Mouse (Mus musculus) midbrain, embryonic 12.5 days (tissue): Measurements from ENCODE around the gene Icam5. TPM values are rescaled to one million over a fixed set of nuclear protein-coding genes. Genes with fewer than 3 reads are reported as not detected.
"Not testable (repeated sequence)": the region's sequence is repeated elsewhere in the genome, so short reads cannot be mapped to it uniquely, and the experiment has no call there.

ENCODE experiments used
- ATAC-seq: fragments of 200-750 bp; cut with Nextera tagmentation; 2 replicates; pipeline ENCODE4 v1.8.0; 2017; ENCODE audit warnings: low read depth, moderate TSS enrichment, moderate library complexity; ENCODE audit not compliant: low FRiP score
- H3K27ac ChIP-seq: fragments of 300-500 bp; sonication (generic); replicated peaks from 2 replicates; pipeline ENCODE4 v1.5.1; 2016; ENCODE audit warnings: mild to moderate bottlenecking
- H3K27me3 ChIP-seq: fragments of 300-500 bp; sonication (generic); 2 replicates; pipeline ENCODE4 v1.6.1; 2016; ENCODE audit warnings: mild to moderate bottlenecking
- H3K36me3 ChIP-seq: fragments of 300-500 bp; sonication (generic); 2 replicates; pipeline ENCODE4 v1.6.1; 2016
- H3K4me1 ChIP-seq: fragments of 300-500 bp; sonication (generic); 2 replicates; pipeline ENCODE4 v1.6.1; 2016
- H3K4me2 ChIP-seq: fragments of 300-500 bp; sonication (generic); replicated peaks from 2 replicates; pipeline ENCODE4 v1.6.1; 2016; ENCODE audit warnings: mild to moderate bottlenecking, moderate library complexity
- H3K4me3 ChIP-seq: fragments of 300-500 bp; sonication (generic); 2 replicates; pipeline ENCODE4 v1.5.1; 2016; ENCODE audit warnings: mild to moderate bottlenecking
- H3K9ac ChIP-seq: fragments of 300-500 bp; sonication (generic); replicated peaks from 2 replicates; pipeline ENCODE4 v1.6.1; 2016; ENCODE audit warnings: mild to moderate bottlenecking, moderate library complexity
- H3K9me3 ChIP-seq: fragments of 300-500 bp; sonication (generic); 2 replicates; pipeline ENCODE4 v1.6.1; 2016; ENCODE audit warnings: mild to moderate bottlenecking
- WGBS: fragments of 180-500 bp; shearing (Covaris S2); methylation state at CpG from one replicate; pipeline ENCODE4 v1.1.7; 2016; 5-methylcytosine and 5-hydroxymethylcytosine counted together
- polyA plus RNA-seq: library from polyadenylated mRNA; unstranded; fragments of >200 nt; fragmentation: Nextera tagmentation; extraction: Ambion mirVana; gene quantifications from 2 replicates; pipeline ENCODE4 v1.2.1, GENCODE M21; 2016

Icam5 gene
- polyA plus RNA-seq, 1 experiment from 2014 or later: not detected

GRCm38 (mm10) chr9:21001651-21002200, 30.1 kb upstream of the Icam5 start:
- Histone ChIP-seq H3K27me3 (no peaks in the 10 kb centered on the region), H3K9me3 (no peaks in the 10 kb centered on the region), H3K4me1 (peaks cover 12% of the 10 kb centered on the region), H3K9ac (peak overlapping the region; percentile 86; the same call in 1 of the 2 replicates), H3K27ac (no peak overlapping the region), H3K36me3 (peaks cover 22% of the 10 kb centered on the region), H3K4me2 (no peak overlapping the region), H3K4me3 (no peak overlapping the region; the same call in 1 of the 2 replicates)
- no peak for ATAC-seq
- WGBS: 72% methylated on average over 6 of the region's 6 CpGs

- H3K9me3 ChIP-seq: no peaks in the 10 kb centered on the region
- H3K36me3 ChIP-seq: peaks cover 27% of the 10 kb centered on the region
- H3K27me3 ChIP-seq: no peaks in the 10 kb centered on the region
- peaks cover 12% of the 10 kb centered on the region for H3K4me1 ChIP-seq
- H3K4me2 ChIP-seq: peak overlapping the region; percentile 91
- WGBS: 9% methylated on average over 7 of the region's 7 CpGs
- H3K27ac ChIP-seq: peak overlapping the region; percentile 64
- H3K4me3 ChIP-seq: peak overlapping the region; percentile 84
- H3K9ac ChIP-seq: peak overlapping the region; percentile 86
- no peak; the same call in 1 of the 2 replicates for ATAC-seq
These were observed 29.6 kb upstream of the Icam5 start for GRCm38 (mm10) chr9:21002270-21002626.

- Histone ChIP-seq H3K4me3 (peak within 1 kb of the TSS; percentile 84), H3K4me2 (peak within 1 kb of the TSS; percentile 91), H3K4me1 (peaks cover 12% of the 10 kb centered on the region), H3K27me3 (no peaks in the 10 kb centered on the region), H3K27ac (peak within 1 kb of the TSS; percentile 64), H3K9ac (peak within 1 kb of the TSS; percentile 86), H3K36me3 (peaks cover 34% of the 10 kb centered on the region), H3K9me3 (no peaks in the 10 kb centered on the region)
- peak; percentile 88 for ATAC-seq
- under 1% methylated on average over 72 of the region's 72 CpGs for WGBS
These were observed 29.0 kb upstream of the Icam5 start, which contains the start of gene Mrpl4 for GRCm38 (mm10) chr9:21002627-21003551. Mrpl4 (plus strand) TSS chr9:21002738.

DNA sequence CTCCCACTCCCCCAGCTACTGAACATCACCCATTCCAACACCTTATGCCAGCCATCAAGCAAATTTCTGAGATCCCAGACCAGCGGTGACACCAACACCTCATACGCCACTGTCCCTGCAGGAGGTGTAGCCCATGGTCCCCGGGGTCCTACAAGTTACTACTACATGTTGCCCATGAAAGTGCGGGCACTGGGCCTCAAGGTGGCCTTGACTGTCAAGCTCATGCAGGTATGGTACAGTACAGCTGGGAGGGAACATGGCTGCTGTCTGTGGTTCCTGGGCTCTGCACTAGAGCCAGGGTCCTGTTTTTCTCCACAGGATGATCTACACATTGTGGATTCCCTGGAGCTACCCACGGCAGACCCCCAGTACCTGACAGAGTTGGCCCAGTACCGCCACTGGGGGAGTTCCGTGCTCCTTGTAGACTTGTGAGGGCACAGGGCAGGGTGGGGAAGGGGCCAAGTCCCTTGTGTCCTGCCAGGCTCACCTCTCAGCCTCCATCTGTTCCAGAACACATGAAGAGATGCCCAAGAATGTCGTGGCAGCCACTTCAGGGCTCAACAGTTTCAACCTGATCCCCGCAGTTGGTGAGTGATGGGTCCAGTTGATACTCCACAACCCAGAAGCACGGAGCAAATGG, 24.4 kb upstream of the Icam5 start:
- Histone ChIP-seq H3K9me3 (no peaks in the 10 kb centered on the region), H3K27me3 (peaks cover 8% of the 10 kb centered on the region; the same call in 1 of the 2 replicates), H3K4me3 (no peak overlapping the region), H3K4me2 (no peak overlapping the region), H3K36me3 (peaks cover 47% of the 10 kb centered on the region), H3K9ac (no peak overlapping the region), H3K27ac (no peak overlapping the region), H3K4me1 (peaks cover 10% of the 10 kb centered on the region)
- 94% methylated on average over 10 of the region's 10 CpGs for WGBS
- ATAC-seq: no peak

- no peak for ATAC-seq
- H3K4me1 ChIP-seq: peaks cover 10% of the 10 kb centered on the region
- peaks cover 13% of the 10 kb centered on the region for H3K27me3 ChIP-seq
- peaks cover 47% of the 10 kb centered on the region for H3K36me3 ChIP-seq
- 84% methylated on average over 7 of the region's 7 CpGs for WGBS
- no peak overlapping the region for H3K4me2 ChIP-seq
- no peak overlapping the region for H3K27ac ChIP-seq
- no peak overlapping the region for H3K9ac ChIP-seq
- no peaks in the 10 kb centered on the region for H3K9me3 ChIP-seq
- no peak overlapping the region for H3K4me3 ChIP-seq
These were observed 23.9 kb upstream of the Icam5 start for GRCm38 (mm10) chr9:21008007-21008406.

- Histone ChIP-seq H3K27ac (no peak overlapping the region), H3K4me1 (peaks cover 2% of the 10 kb centered on the region; the same call in 1 of the 2 replicates), H3K27me3 (peaks cover 33% of the 10 kb centered on the region), H3K36me3 (peaks cover 36% of the 10 kb centered on the region), H3K4me2 (no peak overlapping the region), H3K9me3 (no peaks in the 10 kb centered on the region), H3K4me3 (no peak overlapping the region), H3K9ac (no peak overlapping the region)
- 68% methylated on average over 2 of the region's 2 CpGs for WGBS
- ATAC-seq: no peak
These were observed 21.5 kb upstream of the Icam5 start for GRCm38 (mm10) chr9:21010362-21010761.

DNA sequence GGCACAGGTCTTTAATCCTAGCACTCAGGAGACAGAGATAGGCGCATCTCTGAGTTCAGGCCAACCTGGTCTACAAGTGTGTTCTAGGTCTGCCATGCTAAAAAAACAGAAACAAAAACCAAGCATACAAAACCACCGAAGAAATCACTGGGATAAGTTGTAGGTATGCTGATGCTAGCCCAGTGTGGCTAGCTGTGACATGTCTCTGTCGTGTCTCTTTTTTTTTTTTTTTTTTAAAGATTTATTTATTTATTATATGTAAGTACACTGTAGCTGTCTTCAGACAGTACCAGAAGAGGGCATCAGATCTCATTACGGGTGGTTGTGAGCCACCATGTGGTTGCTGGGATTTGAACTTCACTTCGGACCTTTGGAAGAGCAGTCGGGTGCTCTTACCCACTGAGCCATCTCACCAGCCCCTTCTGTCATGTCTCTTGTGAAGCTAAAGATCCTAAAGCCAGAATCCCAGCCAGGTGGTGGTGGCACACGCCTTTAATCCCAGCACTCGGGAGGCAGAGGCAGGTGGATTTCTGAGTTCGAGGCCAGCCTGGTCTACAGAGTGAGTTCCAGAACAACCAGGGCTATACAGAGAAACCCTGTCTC, 20.8 kb upstream of the Icam5 start:
- Histone ChIP-seq H3K27me3 (peaks cover 39% of the 10 kb centered on the region), H3K36me3 (peaks cover 30% of the 10 kb centered on the region)
- H3K9me3 ChIP-seq, H3K4me1 ChIP-seq, H3K27ac ChIP-seq, ATAC-seq, H3K9ac ChIP-seq, H3K4me2 ChIP-seq, H3K4me3 ChIP-seq: not testable (repeated sequence)
- WGBS: 71% methylated on average over 9 of the region's 9 CpGs

DNA sequence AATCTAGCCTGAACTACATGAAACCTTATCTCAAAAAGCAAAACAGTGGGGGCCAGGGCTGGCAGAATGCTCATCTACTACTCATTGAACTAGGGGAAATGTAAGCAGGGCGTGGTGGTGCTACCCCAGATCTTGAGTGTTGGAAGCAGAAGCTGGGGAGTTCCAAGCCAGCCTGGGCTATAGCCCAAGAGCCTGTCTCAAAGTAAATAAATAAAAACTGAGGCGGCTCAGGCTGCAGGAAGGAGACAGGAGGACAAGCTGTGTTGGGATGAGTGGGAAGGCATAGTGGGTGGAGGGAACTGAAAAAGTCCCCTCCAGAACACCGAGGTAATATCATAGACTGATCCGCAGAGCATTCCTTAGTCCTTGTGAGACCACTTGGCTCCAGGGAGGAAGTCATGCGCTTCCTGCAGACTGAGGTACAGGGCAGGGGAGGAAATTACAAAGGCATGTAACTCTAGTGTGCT, 20.0 kb upstream of the Icam5 start:
- 60% methylated on average over 5 of the region's 5 CpGs for WGBS
- Histone ChIP-seq H3K4me3 (no peak overlapping the region), H3K36me3 (peaks cover 23% of the 10 kb centered on the region), H3K4me1 (peaks cover 8% of the 10 kb centered on the region), H3K27ac (no peak overlapping the region), H3K9ac (no peak overlapping the region), H3K9me3 (no peaks in the 10 kb centered on the region), H3K27me3 (peaks cover 48% of the 10 kb centered on the region), H3K4me2 (no peak overlapping the region)
- no peak for ATAC-seq

DNA sequence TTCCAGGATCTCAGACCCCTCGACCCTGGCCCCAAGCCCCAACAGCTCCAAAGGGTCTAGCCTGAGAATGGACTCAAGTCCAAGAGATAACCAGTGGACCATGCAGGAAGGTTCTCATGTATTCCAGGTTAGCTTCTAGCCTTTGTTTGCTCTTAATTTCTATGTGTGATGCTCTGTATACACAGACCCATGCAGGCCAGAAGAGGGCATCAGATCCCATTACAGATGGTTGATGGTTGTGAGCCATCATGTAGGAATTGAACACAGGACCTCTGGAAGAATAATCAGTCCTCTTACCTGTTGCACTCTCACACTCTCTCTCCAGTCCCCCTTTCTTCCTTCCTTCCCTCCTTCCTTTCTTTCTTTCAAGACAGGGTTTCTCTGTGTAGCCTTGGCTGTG, 19.5 kb upstream of the Icam5 start:
- H3K9ac ChIP-seq: no peak overlapping the region
- WGBS: 63% methylated on average over 1 of the region's 1 CpGs
- no peak for ATAC-seq
- H3K4me1 ChIP-seq: peaks cover 8% of the 10 kb centered on the region
- no peaks in the 10 kb centered on the region for H3K9me3 ChIP-seq
- H3K27me3 ChIP-seq: peaks cover 53% of the 10 kb centered on the region
- H3K4me3 ChIP-seq: no peak overlapping the region
- H3K4me2 ChIP-seq: no peak overlapping the region
- no peak overlapping the region for H3K27ac ChIP-seq
- H3K36me3 ChIP-seq: peaks cover 18% of the 10 kb centered on the region

DNA sequence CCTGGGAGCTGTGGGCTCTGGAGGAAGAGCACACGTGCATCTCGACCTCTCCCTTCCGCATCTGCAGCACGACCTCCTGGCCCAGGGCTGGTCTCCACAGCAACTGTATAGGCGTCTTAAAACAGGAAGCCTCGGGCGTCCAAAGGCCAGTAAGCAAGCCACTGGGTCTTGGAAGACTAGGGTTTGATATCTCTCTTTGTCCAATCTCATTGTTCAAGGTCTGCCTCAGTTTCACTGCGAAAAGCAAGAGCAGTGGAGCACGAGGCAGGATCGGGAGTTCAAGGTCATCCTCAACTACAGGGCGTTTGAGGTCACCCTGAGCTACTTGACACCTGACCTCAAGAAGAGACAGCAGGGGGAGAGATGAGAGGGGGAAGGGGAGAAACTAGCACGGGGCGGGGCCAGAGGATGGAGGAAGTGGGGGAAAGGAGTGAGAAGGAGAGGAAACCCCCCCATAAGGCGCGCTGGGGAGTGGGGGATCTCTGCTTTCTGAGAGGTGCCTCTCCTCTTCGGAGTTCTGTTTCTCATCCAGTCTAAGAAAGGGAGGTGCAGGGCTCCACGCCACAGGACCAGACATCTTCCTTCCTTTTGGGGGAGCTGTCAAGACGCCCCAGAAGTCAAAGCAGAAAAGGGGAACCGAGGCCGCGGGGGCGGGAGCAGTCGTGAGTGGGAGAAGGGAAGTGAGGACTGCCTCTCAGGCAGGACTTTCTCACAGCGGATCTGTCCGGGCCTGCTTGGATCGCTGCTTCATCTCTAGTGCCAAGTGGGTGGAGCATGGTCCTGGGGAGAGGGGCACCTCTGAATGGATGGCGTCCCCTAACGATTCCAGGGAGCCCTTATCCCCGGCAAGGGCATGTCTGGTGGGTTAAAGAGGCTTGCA, 16.9 kb upstream of the Icam5 start:
- Histone ChIP-seq H3K4me3 (peak overlapping the region; percentile 27), H3K27me3 (peaks cover 72% of the 10 kb centered on the region), H3K9ac (no peak overlapping the region), H3K9me3 (no peaks in the 10 kb centered on the region), H3K4me1 (peaks cover 8% of the 10 kb centered on the region), H3K4me2 (peak overlapping the region; percentile 35), H3K27ac (no peak overlapping the region), H3K36me3 (no peaks in the 10 kb centered on the region)
- no peak for ATAC-seq
- WGBS: 2% methylated on average over 29 of the region's 29 CpGs

DNA sequence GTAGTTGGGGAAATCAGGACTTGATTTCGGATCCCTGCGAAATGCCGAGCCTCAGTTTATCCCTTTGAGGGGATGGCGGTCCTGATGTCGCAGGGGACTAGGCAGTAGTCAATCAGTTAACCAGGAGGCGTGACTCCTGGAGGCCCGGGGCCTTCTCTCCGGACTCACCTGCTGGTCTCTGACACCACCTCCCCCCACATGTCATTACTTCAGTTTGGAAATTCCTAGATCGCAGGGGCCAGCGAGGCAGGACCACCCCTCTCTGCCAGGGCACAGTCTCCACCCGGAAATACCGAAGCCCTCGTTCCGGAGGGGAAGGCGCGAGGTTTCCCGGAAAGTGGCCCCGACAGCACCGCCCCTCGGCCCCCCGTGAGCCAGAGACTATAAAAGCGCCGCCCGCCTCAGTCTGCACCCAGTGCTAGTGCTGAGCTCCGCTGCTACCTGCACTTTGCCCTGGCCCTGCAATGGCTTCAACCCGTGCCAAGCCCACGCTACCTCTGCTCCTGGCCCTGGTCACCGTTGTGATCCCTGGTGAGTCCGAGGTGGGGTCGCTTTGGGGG, 16.2 kb upstream of the Icam5 start, which contains the start of gene Icam1:
Icam1 (plus strand) TSS at position 415 of the 560 bp plus-strand sequence.
- 1% methylated on average over 30 of the region's 30 CpGs for WGBS
- peak within 1 kb of the TSS; percentile 35 for H3K4me2 ChIP-seq
- H3K27me3 ChIP-seq: peaks cover 79% of the 10 kb centered on the region
- no peaks in the 10 kb centered on the region for H3K9me3 ChIP-seq
- no peak within 1 kb of the TSS for H3K27ac ChIP-seq
- H3K36me3 ChIP-seq: no peaks in the 10 kb centered on the region
- no peak for ATAC-seq
- H3K4me3 ChIP-seq: peak within 1 kb of the TSS; percentile 27
- peaks cover 8% of the 10 kb centered on the region for H3K4me1 ChIP-seq
- H3K9ac ChIP-seq: no peak within 1 kb of the TSS
